Mouse (Mus musculus): ENCODE data around the gene Ifi209.
"Not testable (repeated sequence)": the region's sequence is repeated elsewhere in the genome, so short reads cannot be mapped to it uniquely, and the experiment has no call there.

- not testable (repeated sequence) for TF ChIP-seq EP300, CTCF (IDR thresholded peaks at IDR 0.05; ENCODE audit: low read depth)
These were observed 31.8 kb upstream of the Ifi209 start, which contains the start of gene Ifi213 for GRCm38 (mm10) chr1:173598838-173599494.

Measured in liver, postnatal 0 days (tissue).